Mouse (Mus musculus) v-Abl transformed pro-B cells (cell line): ENCODE measurements around the gene Bglap.
"Not testable (repeated sequence)": the region's sequence is repeated elsewhere in the genome, so short reads cannot be mapped to it uniquely, and the experiment has no call there.

ENCODE experiments used
- in situ Hi-C, 2 experiments: fragments of 400-800 bp; cut with MboI; formaldehyde crosslinking; loops; one replicate each; pipeline ENCODE4 v1.15.1; 2025; ENCODE audit not compliant: unreplicated experiment in 2 of 2

The Bglap gene

DNA sequence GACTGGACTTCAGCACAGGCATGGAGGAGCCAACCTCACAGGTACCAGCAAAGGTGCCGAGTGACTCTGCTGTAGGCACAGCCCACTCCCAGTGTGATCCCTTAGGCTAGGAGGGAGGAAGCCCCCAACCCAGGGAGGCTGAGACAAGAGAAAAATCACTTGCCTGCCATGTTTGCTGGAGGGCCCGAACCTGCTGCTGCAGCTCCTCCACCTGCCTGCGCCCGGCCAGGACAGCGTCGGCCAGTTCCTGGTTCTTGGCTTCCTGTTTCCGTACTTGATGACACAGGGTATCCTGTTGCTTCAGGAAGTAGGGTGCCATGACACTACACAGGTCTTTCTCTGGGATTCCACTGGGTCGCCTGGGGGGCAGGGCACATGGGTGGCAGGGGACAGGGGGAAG is 11.5 kb upstream of the Bglap start:
- in situ Hi-C loops = no loop called here

DNA sequence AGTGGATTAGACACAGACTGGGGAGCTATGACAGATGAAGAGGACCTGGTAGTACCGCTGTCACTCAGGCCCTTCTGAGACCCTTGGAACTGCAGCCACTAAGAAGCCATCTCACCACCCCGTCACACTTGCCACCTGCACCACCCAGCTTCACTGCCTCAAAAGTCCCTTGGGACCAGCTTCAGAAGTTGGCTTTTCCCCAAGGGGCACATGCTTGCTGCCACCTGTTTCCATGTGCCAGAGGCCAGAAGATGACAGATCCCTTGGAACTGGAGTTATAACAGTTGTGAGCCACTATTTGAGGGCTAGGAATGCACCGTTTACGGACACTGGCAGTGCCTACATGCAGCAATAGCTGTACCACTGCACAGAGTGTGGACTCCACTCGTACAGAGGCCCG is 11.0 kb upstream of the Bglap start:
- in situ Hi-C loops = no loop called here

DNA sequence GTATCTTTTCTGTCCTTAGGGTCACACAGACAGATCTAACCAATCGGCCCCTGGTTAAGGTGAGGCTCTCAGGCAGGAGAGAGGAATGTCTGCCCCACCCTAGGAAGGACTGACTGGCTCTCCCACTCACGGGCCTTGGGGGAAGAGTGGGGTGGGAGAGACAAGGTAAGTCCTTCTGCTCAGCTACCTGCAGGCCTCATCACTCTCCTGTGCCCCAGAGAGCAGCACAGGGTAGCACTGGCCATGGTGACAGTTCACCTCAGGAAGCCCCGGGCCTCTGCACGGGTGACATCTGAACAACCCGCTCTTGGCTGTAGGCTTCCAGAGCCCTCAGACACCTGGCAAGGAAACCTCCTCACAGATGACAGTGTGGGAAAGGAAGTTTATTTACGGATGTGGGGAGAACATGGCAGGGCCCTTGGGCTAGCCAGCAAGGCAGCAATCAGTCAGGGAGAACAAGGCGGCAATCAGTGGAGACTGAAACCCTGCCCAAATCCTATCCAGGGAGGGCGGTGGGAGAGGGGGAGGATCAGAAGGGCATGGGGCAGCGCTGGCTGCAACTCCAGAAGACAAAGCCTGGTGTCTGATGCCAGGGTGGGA is 9.6 kb upstream of the Bglap start:
- in situ Hi-C loops = no loop called here

DNA sequence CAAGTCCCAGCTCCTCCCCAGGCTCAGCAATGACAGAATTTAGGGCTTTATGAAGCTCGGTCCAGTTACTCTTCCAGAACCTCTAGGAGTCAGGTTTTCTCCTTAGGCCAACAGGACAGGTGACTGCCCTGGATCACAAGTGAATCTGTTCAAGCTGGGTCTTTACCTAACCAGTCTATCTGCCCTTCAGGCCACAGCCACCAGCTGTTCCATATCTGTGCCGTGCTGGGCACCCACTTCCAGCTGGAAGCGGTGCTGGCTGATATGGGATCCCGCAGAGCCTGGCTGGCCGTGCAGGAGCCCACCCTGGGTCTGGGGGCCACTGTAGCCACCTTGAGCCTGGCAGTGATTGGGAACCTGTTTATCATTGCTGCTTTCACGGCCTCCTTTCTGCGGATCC is 1.9 kb downstream of the Bglap start:
- in situ Hi-C loops = not testable (repeated sequence)

DNA sequence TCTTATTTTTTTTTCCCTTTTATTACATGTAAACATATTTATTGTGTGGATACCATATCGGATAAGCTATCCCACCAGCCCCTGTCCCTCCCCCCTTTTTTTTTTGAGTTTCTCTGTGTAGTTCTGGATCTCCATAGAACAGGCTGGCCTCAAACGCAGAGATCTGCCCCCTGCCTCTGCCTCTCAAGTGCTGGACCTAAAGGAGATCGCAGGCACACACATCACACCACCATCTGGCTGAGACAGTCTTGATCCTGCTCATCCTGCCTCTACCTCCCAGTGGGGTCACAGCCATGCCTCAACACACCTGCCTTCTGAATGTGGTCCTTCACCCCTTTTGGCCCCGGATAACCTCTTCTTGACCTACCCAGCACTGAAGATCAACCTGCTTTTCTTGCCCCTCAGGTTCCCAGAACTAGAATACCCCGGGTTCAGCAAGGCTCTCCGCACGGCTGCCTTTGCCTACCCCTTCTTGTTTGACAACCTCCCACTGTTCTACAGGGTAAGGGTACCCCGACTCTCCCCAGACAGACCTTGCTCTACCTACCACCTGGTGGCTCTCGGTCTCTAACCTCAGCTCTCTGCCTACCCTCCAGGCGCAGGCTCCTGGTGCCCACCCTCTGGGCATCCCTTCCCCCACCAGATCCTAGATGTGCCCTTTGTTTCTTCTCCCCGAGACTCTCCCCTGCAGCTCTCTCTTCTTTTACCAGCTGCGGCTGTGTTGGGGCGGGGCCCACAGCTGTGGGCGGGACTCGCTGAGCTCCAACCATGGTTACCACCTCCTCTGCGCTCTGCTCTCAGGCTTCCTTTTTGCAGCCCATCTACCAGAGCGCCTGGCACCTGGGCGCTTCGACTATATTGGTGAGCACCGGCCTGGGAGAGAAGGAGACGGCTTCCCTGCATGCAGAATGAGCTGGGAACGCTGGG is 2.6 kb downstream of the Bglap start:
- in situ Hi-C loops = not testable (repeated sequence)

DNA sequence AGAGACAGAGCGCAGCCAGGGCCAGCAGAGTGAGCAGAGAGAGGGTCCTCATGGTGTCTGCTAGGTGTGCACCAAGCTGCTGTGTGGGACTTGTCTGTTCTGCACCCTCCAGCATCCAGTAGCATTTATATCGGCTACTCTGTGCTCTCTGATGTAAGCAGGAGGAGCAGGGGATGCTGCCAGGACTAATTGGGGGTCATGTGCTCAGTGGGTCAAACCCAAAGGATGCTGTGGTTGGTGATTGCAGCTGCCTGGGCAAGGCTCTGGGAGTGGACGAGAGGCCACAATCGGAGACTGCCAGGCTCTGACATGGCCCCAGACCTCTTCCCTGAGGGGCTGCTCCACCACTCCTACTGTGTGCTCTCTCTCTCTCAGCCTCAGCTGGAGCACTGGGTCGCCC is 5.7 kb downstream of the Bglap start, which contains the start of gene Bglap2:
Gene Bglap2 (minus strand): TSS at position 101 of the 400 bp plus-strand sequence.
- in situ Hi-C loops = not testable (repeated sequence)

DNA sequence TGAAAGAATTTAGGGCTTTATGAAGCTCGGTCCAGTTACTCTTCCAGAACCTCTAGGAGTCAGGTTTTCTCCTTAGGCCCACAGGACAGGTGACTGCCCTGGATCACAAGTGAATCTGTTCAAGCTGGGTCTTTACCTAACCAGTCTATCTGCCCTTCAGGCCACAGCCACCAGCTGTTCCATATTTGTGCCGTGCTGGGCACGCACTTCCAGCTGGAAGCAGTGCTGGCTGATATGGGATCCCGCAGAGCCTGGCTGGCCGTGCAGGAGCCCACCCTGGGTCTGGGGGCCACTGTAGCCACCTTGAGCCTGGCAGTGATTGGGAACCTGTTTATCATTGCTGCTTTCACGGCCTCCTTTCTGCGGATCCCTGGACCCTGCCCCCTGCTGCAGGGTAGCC is 7.6 kb downstream of the Bglap start:
- in situ Hi-C loops = not testable (repeated sequence)

DNA sequence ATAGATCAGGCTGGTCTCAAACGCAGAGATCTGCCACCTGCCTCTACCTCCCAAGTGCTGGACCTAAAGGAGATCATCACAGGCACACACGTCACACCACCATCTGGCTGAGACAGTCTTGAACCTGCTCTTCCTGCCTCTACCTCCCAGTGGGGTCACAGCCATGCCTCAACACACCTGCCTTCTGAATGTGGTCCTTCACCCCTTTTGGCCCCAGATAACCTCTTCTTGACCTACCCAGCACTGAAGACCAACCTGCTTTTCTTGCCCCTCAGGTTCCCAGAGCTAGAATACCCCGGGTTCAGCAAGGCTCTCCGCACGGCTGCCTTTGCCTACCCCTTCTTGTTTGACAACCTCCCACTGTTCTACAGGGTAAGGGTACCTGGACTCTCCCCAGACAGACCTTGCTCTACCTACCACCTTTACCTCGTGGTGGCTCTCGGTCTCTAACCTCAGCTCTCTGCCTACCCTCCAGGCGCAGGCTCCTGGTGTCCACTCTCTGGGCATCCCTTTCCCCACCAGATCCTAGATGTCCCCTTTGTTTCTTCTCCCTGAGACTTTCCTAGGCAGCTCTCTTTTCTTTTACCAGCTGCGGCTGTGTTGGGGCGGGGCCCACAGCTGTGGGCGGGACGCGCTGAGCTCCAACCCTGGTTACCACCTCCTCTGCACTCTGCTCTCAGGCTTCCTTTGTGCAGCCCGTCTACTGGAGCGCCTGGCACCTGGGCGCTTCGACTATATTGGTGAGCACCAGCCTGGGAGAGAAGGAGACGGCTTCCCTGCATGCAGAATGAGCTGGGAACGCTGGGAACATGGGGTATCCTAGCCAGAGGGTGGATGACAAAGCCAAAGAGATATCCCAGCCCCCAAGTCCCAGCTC is 8.3 kb downstream of the Bglap start:
- in situ Hi-C loops = not testable (repeated sequence)

DNA sequence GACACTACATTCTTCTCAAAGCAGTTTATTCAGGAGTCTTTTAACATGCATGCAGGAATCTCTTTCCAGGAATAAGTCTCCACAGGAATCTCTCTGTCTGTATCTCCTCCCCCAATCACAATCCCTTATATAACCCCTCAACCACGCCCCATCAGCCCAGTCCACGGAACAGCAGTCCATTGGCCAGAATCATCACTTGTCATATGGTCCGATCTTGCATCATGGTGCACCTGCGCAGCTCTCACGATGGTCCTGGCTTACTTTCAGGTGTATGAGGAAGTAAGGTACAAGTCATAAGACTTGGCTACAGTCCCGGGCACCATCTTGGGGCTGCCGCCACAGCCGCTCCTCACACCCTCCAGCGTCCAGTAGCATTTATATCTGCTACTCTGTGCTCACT is 11.6 kb downstream of the Bglap start, which contains the start of gene Bglap3:
Gene Bglap3 (minus strand): TSS at position 101 of the 400 bp plus-strand sequence.
- in situ Hi-C loops = not testable (repeated sequence)

DNA sequence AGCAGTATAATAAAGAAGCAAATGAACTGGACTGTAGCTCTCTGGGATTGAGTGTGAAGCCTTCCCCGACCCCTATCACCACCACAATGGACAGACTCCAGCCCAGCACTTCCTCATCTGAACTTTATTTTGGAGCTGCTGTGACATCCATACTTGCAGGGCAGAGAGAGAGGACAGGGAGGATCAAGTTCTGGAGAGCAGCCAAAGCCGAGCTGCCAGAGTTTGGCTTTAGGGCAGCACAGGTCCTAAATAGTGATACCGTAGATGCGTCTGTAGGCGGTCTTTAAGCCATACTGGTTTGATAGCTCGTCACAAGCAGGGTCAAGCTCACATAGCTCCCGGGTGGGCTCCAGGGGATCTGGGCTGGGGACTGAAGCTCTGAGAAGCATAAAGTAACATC is 15.8 kb downstream of the Bglap start:
- in situ Hi-C loops = not testable (repeated sequence)

DNA sequence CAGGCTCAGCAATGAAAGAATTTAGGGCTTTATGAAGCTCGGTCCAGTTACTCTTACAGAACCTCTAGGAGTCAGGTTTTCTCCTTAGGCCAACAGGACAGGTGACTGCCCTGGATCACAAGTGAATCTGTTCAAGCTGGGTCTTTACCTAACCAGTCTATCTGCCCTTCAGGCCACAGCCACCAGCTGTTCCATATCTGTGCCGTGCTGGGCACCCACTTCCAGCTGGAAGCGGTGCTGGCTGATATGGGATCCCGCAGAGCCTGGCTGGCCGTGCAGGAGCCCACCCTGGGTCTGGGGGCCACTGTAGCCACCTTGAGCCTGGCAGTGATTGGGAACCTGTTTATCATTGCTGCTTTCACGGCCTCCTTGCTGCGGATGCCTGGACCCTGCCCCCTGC is 16.7 kb downstream of the Bglap start:
- in situ Hi-C loops = not testable (repeated sequence)

DNA sequence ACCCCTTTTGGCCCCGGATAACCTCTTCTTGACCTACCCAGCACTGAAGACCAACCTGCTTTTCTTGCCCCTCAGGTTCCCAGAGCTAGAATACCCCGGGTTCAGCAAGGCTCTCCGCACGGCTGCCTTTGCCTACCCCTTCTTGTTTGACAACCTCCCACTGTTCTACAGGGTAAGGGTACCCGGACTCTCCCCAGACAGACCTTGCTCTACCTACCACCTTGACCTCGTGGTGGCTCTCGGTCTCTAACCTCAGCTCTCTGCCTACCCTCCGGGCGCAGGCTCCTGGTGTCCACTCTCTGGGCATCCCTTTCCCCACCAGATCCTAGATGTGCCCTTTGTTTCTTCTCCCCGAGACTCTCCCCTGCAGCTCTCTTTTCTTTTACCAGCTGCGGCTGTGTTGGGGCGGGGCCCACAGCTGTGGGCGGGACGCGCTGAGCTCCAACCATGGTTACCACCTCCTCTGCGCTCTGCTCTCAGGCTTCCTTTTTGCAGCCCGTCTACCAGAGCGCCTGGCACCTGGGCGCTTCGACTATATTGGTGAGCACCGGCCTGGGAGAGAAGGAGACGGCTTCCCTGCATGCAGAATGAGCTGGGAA is 17.3 kb downstream of the Bglap start:
- in situ Hi-C loops = not testable (repeated sequence)

DNA sequence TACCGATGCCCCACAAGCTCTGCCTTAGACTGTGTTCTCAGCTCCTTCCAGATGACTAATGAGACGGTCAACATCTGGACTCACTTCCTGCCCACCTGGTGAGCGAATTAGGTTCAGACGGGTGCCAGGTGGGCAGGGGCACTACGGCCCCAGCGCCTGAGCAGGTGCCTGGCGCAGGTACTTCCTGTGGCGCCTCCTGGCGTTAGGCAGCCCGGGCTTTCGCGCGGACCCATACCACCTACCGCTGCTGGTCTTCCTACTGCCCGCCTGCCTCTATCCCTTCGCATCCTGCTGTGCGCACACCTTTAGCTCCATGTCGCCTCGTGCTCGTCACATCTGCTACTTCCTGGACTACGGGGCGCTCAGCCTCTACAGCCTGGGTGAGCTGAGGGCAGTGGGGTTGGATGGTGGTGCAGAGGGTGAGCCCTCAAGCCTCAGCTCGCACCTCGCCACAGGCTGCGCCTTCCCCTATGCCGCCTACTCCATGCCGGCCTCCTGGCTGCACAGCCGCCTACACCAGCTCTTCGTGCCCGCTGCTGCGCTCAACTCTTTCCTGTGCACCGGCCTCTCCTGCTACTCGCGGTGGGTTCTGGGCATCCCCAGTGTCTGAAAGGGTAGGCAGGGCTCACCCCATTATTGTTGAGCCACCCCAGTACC is 18.4 kb downstream of the Bglap start:
- in situ Hi-C loops = no loop called here

DNA sequence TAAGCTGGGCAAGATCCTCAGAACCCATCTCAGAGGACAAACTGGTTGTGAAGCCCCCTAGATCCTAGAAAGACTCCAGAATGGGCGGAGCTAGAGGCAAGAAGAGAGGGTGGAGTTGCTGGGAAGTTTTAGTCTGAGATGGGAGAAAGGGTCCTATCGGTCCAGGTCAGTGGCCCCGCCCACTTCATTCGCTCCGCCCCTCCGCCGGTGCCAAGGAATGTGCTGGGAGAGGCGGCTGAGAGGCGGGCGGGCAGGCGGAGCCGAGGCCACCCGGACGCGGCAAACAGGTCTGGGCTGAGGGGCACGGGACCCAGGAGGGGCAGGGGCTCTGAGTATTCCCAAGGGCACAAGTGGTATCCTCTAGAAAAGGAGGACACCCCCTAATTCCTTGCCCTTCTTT is 19.9 kb downstream of the Bglap start, which contains the start of gene Paqr6:
Gene Paqr6 (plus strand): TSS at position 248 of the 400 bp plus-strand sequence.
- in situ Hi-C loops = no loop called here

DNA sequence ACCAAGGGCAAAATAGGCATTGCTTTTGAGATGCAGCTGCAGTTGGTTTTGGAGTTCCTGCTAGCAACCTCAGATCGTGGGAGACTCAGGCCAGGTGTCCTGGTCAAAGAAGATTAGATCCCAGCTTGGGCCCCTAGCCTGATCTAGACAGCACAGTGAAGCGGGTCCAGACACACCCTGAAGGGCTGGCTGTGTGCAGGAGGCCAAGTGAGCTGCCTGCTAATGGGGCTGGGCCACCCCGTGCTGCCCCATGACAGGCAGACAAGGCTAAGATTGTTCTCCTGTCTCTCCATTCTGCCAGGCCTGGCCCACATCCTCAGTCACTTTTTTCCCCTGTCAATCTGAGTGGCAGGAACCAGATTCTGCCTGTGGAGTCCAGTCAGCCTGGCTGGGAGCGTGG is 20.6 kb downstream of the Bglap start:
- in situ Hi-C loops = no loop called here

DNA sequence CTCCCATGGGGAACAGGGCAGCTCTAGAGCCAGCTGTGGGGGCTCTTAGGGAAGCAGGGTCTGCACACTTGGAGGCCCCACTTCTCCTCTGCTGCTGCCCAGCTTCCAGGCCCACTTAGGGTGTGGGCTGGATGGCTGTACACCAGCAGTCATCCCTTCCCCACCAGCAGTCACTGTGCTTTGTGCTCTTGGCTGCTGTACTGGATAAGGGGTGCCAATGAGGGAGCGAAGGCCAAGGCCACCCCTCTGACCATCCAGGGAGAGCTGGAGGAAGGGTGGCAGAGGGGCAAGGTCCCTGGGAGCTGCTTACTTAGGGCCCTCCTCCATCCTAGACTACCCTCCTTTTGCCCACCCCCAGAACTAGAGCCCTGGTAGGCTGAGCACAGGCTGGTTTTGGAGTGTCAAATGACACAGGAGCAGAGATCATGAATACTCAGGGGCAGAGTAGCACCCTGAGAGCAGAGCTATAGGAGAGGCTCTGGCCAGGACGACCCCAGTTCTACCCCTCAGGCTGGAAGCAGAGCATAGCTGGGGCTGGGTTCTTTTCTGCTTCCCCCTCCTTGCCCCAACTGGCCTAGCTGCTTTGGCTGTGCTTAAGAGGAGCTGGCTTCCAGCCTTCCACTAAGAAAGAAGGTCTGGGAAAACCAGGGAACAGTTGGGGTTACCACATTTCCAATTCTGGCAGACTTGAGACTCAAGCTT is 22.5 kb downstream of the Bglap start:
- in situ Hi-C loops = no loop called here

DNA sequence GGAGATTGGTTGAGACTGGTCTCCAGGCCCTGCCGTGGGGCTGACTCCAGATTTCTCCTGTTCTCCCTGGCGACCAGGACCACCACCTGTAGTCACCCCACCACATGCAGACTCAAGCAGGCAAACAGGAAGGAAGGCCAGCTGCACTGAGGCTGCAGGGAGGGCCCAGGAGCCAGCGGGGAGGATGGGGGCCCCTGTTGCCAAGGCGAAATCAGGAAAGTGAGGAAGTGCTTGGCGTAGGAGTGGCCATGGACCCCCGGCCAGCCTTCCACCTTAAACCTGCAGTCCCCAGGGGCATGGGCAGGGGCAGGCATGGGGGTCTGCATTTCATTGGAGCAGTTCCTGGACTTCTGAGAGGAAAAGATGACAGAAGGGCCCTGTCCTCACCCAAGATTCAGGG is 23.2 kb downstream of the Bglap start:
- in situ Hi-C loops = no loop called here

DNA sequence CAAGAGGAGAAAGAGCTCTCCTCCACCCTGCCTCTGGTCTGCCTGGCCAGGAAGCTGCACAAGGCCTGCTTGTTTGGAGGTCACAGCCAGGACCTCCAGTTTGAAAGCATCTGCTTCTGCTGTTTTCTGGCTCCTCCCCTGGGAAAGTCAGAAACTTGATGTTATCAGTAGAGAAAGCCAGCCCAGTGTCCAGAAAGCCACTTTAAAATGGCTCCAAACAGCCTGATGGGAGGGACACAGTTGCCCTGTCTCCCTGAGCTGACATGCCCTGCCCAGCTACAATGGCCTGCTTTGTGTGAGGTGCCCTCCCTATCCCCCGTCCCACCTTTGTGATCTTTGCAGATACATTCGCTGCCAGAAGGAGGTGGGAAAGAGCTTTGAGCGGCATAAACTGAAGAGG is 24.3 kb downstream of the Bglap start:
- in situ Hi-C loops = loop anchor here (5.0 to 10.0 kb wide), 2 partner anchors 42 to 45 kb away; no protein-coding TSS in a partner anchor

DNA sequence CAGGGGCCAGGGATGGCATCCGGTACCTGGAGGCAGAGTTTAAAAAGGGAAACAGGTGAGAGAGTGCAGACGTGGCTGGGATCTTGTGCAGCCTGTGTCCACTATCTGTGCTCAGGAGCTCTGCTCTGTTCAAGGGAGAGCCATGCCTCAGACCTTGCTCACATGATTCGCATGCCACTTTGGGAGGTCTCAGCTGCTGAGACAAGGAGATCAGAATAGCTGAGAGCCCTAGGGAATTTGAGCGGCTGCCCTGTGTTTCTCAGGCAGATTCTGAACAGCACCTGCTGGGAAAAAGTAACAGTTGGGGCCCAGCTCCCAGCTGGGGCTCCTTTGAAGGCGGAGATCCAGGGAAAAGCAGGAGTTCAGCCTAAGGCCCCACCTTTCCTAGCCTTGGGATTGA is 24.7 kb downstream of the Bglap start:
- in situ Hi-C loops = loop anchor here (5.0 to 10.0 kb wide), 2 partner anchors 43 to 45 kb away; no protein-coding TSS in a partner anchor
